Mouse (Mus musculus): ENCODE data around the gene Pax3. TPM values are rescaled to one million over a fixed set of nuclear protein-coding genes. Genes with fewer than 3 reads are reported as not detected.

Gene Pax3
- total and polyA plus RNA-seq, 3 experiments, result 0.08 to 0.10 TPM; not detected in 1

DNA sequence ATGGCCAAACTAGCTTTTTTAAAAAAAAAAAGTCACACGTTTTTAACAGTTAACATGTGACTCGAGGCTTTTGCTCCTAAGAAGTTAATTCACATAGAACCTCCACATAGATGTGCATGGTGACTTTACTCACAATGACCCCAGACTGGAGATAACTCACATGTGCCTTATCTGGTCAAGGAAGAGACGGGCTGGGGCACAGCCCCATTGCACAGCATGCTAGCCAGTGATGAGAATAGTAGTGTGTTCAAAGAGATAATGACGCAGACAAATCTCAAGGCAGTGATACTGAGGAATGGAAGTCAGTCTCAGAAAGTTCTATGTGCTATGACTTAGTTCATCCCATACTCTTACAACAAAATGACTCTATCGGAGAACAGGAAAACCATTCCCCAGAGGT lies 35.2 kb downstream of the Pax3 start:
- no peaks in the 10 kb centered on the region for H3K27me3 ChIP-seq (replicated peaks)
- H3K4me3 ChIP-seq (replicated peaks in 1 of 3; ENCODE audit: low read depth in 2 of 3, low read length in 2 of 3, poor library complexity in 1 of 3), result no peak overlapping the region
- H3K27ac ChIP-seq (ENCODE audit: insufficient read depth, low read depth), result no peak overlapping the region
- DNase-seq (ENCODE audit: extremely low read depth), result no peak
- dilution Hi-C loops (cut with MboI; ENCODE audit: extremely low pct_ligation_motif_present, extremely low pct_unique_long_range_greater_than_20kb, low sequenced_read_pairs) (no loop called here), in situ Hi-C loops (cut with MboI; ENCODE audit: low pct_ligation_motif_present, low pct_unique_long_range_greater_than_20kb, low sequenced_read_pairs) (no loop called here)
- H3K9me3 ChIP-seq (replicated peaks; ENCODE audit: low read length), result no peaks in the 10 kb centered on the region
- no peaks in the 10 kb centered on the region for H3K79me2 ChIP-seq (replicated peaks; ENCODE audit: control insufficient read depth, extremely low read depth, insufficient read depth, poor library complexity, severe bottlenecking)
- peaks cover 0 to 6% of the 10 kb centered on the region in 2 experiments; a peak in 2 of 4 replicates for H3K4me1 ChIP-seq (ENCODE audit: control insufficient read depth in 1 of 2, insufficient read depth in 2 of 2)
- H3K36me3 ChIP-seq (replicated peaks in 1 of 2; ENCODE audit: control insufficient read depth in 1 of 2, insufficient read depth in 1 of 2, low read length in 1 of 2), result no peaks in the 10 kb centered on the region
- TF ChIP-seq MAX (IDR thresholded peaks at IDR 0.05; ENCODE audit: low read length) (no peak), E2F4 (IDR thresholded peaks at IDR 0.05; ENCODE audit: insufficient replicate concordance, low read depth, low read length) (no peak), NELFE (IDR thresholded peaks at IDR 0.05; ENCODE audit: low read depth, low read length) (no peak)
- no peak overlapping the region for H3K9ac ChIP-seq (ENCODE audit: insufficient read depth, low read depth)
- H3K4me2 ChIP-seq (ENCODE audit: insufficient read depth, low read depth, poor library complexity, severe bottlenecking), result no peak overlapping the region

DNA sequence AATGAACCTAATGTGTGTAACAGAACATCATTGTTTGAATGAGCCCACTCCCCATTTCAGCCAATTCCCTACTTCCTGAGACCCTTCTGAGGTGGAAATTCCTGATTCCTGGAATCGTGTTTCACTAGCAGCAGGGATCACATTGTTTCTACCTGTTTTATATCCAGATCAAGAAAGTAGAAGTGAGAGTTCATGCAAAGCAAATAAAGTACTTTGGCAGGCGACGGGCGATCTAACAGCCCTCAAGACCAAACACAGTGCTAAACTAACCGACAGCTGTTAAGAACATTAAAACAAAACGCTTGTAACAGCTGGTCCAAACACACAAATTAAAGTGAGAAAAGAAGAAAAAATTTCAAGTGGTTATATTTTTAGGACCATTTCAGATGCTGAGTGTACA lies 39.0 kb downstream of the Pax3 start:
- Histone ChIP-seq H3K9me3 (replicated peaks; ENCODE audit: low read length) (no peaks in the 10 kb centered on the region), H3K36me3 (replicated peaks in 1 of 2; ENCODE audit: control insufficient read depth in 1 of 2, insufficient read depth in 1 of 2, low read length in 1 of 2) (no peaks in the 10 kb centered on the region), H3K27ac (ENCODE audit: insufficient read depth, low read depth) (no peak overlapping the region), H3K9ac (ENCODE audit: insufficient read depth, low read depth) (no peak overlapping the region), H3K27me3 (replicated peaks) (no peaks in the 10 kb centered on the region), H3K4me2 (ENCODE audit: insufficient read depth, low read depth, poor library complexity, severe bottlenecking) (peak overlapping the region; percentile 55), H3K79me2 (replicated peaks; ENCODE audit: control insufficient read depth, extremely low read depth, insufficient read depth, poor library complexity, severe bottlenecking) (no peaks in the 10 kb centered on the region), H3K4me1 (ENCODE audit: control insufficient read depth in 1 of 2, insufficient read depth in 2 of 2) (peaks cover 0 to 6% of the 10 kb centered on the region in 2 experiments; a peak in 2 of 4 replicates), H3K4me3 (replicated peaks in 1 of 3; ENCODE audit: low read depth in 2 of 3, low read length in 2 of 3, poor library complexity in 1 of 3) (no peak overlapping the region)
- DNase-seq (ENCODE audit: extremely low read depth), result no peak
- no peak for TF ChIP-seq E2F4 (IDR thresholded peaks at IDR 0.05; ENCODE audit: insufficient replicate concordance, low read depth, low read length)
- TF ChIP-seq BHLHE40 (IDR thresholded peaks at IDR 0.05; ENCODE audit: low read depth, low read length), result no peak
- TF ChIP-seq MYC (IDR thresholded peaks at IDR 0.05; ENCODE audit: low read depth, low read length), result no peak
- no peak for TF ChIP-seq MAZ (IDR thresholded peaks at IDR 0.05; ENCODE audit: low read depth, low read length)
- TF ChIP-seq JUN (IDR thresholded peaks at IDR 0.05; ENCODE audit: insufficient read depth, low read depth, low read length), result no peak
- no peak for TF ChIP-seq ELF1 (IDR thresholded peaks at IDR 0.05; ENCODE audit: low read depth, low read length)
- no peak for TF ChIP-seq USF2 (conservative IDR thresholded peaks at IDR 0.05; ENCODE audit: low read depth, low read length)
- no peak for TF ChIP-seq TCF12 (IDR thresholded peaks at IDR 0.05; ENCODE audit: low read depth, low read length)
- no peak for TF ChIP-seq MAFK (IDR thresholded peaks at IDR 0.05; ENCODE audit: insufficient replicate concordance, low read length)
- TF ChIP-seq RAD21 (IDR thresholded peaks at IDR 0.05; ENCODE audit: low read depth, low read length), result no peak
- no peak for TF ChIP-seq POLR2A (IDR thresholded peaks at IDR 0.05; ENCODE audit: low read depth, low read length)
- TF ChIP-seq CTCF (conservative IDR thresholded peaks at IDR 0.05 in 1 of 2, IDR thresholded peaks at IDR 0.05 in 1 of 2; ENCODE audit: low read depth in 2 of 2, low read length in 2 of 2), result no peak
- no peak for TF ChIP-seq ZC3H11A (IDR thresholded peaks at IDR 0.05; ENCODE audit: low read depth, low read length)
- TF ChIP-seq JUND (conservative IDR thresholded peaks at IDR 0.05; ENCODE audit: low read depth, low read length), result no peak
- dilution Hi-C loops (cut with MboI; ENCODE audit: extremely low pct_ligation_motif_present, extremely low pct_unique_long_range_greater_than_20kb, low sequenced_read_pairs) (no loop called here), in situ Hi-C loops (cut with MboI; ENCODE audit: low pct_ligation_motif_present, low pct_unique_long_range_greater_than_20kb, low sequenced_read_pairs) (no loop called here)
